Mouse (Mus musculus) gastrocnemius, postnatal 36 days (tissue): ENCODE results near the gene Atrnl1. TPM values are rescaled to one million over a fixed set of nuclear protein-coding genes. Genes with fewer than 3 reads are reported as not detected.
"Not testable (repeated sequence)": the region's sequence is repeated elsewhere in the genome, so short reads cannot be mapped to it uniquely, and the experiment has no call there.

Experiments
- DNase-seq, 2 experiments: peaks; one replicate each; pipeline ENCODE4 v3.0.0; 2022
- intact Hi-C: fragments of 180-260 bp; cut with DNase I; formaldehyde crosslinking; loops from one replicate; pipeline ENCODE4 v1.15.1; 2025
- total RNA-seq, 2 experiments: library from RNA; stranded (reverse); gene quantifications; 2 replicates each; pipeline ENCODE4 v1.2.3; 2021

The Atrnl1 gene
- total RNA-seq, 2 experiments from 2014 or later = 6.4 to 6.8 TPM

- intact Hi-C loops = no loop called here
- no peak for DNase-seq
These were observed 192.6 kb downstream of the Atrnl1 start for GRCm38 (mm10) chr19:57803483-57803820.

GRCm38 (mm10) chr19:57808363-57808762 lies 197.5 kb downstream of the Atrnl1 start:
- no peak for DNase-seq
- intact Hi-C loops = no loop called here

- intact Hi-C loops = no loop called here
- DNase-seq = no peak
These were observed 203.5 kb downstream of the Atrnl1 start for GRCm38 (mm10) chr19:57814291-57814690.

GRCm38 (mm10) chr19:57816221-57816996 lies 205.6 kb downstream of the Atrnl1 start:
- intact Hi-C loops = loop anchor here (2.0 kb wide), 1 partner anchor 654 kb away; no protein-coding TSS in a partner anchor
- no peak for DNase-seq

GRCm38 (mm10) chr19:57817736-57818135 lies 206.9 kb downstream of the Atrnl1 start:
- DNase-seq = no peak

GRCm38 (mm10) chr19:57823446-57823845 lies 212.6 kb downstream of the Atrnl1 start:
- intact Hi-C loops = no loop called here
- no peak for DNase-seq

More at GRCm38 (mm10) chr19:57817736-57818135, 206.9 kb downstream of the Atrnl1 start:
- intact Hi-C loops = loop anchor here (2.0 kb wide), 1 partner anchor 653 kb away; no protein-coding TSS in a partner anchor

- intact Hi-C loops = no loop called here
- DNase-seq = no peak
These were observed 214.7 kb downstream of the Atrnl1 start for GRCm38 (mm10) chr19:57825271-57826207.

GRCm38 (mm10) chr19:57833083-57833482 lies 222.2 kb downstream of the Atrnl1 start:
- intact Hi-C loops = no loop called here
- DNase-seq = no peak

- intact Hi-C loops = no loop called here
- no peak for DNase-seq
These were observed 227.0 kb downstream of the Atrnl1 start for GRCm38 (mm10) chr19:57837882-57838281.

GRCm38 (mm10) chr19:57838546-57838945 lies 227.7 kb downstream of the Atrnl1 start:
- intact Hi-C loops = no loop called here

GRCm38 (mm10) chr19:57849915-57850314 lies 239.1 kb downstream of the Atrnl1 start:
- DNase-seq = no peak
- intact Hi-C loops = no loop called here

More at GRCm38 (mm10) chr19:57838546-57838945, 227.7 kb downstream of the Atrnl1 start:
- DNase-seq = no peak

- DNase-seq = no peak
- intact Hi-C loops = no loop called here
These were observed 257.5 kb downstream of the Atrnl1 start for GRCm38 (mm10) chr19:57868350-57868749.

- intact Hi-C loops = no loop called here
- no peak for DNase-seq
These were observed 260.0 kb downstream of the Atrnl1 start for GRCm38 (mm10) chr19:57870871-57871270.

GRCm38 (mm10) chr19:57876057-57876456 lies 265.2 kb downstream of the Atrnl1 start:
- no peak for DNase-seq

GRCm38 (mm10) chr19:57877343-57877742 lies 266.5 kb downstream of the Atrnl1 start:
- intact Hi-C loops = no loop called here
- DNase-seq = no peak

More at GRCm38 (mm10) chr19:57876057-57876456, 265.2 kb downstream of the Atrnl1 start:
- intact Hi-C loops = no loop called here

- intact Hi-C loops = no loop called here
- DNase-seq = no peak
These were observed 267.7 kb downstream of the Atrnl1 start for GRCm38 (mm10) chr19:57878583-57878982.

GRCm38 (mm10) chr19:57879841-57880240 lies 269.0 kb downstream of the Atrnl1 start:
- DNase-seq = not testable (repeated sequence)

GRCm38 (mm10) chr19:57881927-57882326 lies 271.1 kb downstream of the Atrnl1 start:
- intact Hi-C loops = no loop called here
- DNase-seq = no peak

More at GRCm38 (mm10) chr19:57879841-57880240, 269.0 kb downstream of the Atrnl1 start:
- intact Hi-C loops = not testable (repeated sequence)

- no peak for DNase-seq
- intact Hi-C loops = no loop called here
These were observed 278.0 kb downstream of the Atrnl1 start for GRCm38 (mm10) chr19:57888871-57889270.

- DNase-seq = no peak
- intact Hi-C loops = no loop called here
These were observed 278.9 kb downstream of the Atrnl1 start for GRCm38 (mm10) chr19:57889741-57890140.

- intact Hi-C loops = no loop called here
- no peak for DNase-seq
These were observed 280.1 kb downstream of the Atrnl1 start for GRCm38 (mm10) chr19:57890954-57891353.
